Mouse (Mus musculus): ENCODE results near the gene Hmg20b.

DNA sequence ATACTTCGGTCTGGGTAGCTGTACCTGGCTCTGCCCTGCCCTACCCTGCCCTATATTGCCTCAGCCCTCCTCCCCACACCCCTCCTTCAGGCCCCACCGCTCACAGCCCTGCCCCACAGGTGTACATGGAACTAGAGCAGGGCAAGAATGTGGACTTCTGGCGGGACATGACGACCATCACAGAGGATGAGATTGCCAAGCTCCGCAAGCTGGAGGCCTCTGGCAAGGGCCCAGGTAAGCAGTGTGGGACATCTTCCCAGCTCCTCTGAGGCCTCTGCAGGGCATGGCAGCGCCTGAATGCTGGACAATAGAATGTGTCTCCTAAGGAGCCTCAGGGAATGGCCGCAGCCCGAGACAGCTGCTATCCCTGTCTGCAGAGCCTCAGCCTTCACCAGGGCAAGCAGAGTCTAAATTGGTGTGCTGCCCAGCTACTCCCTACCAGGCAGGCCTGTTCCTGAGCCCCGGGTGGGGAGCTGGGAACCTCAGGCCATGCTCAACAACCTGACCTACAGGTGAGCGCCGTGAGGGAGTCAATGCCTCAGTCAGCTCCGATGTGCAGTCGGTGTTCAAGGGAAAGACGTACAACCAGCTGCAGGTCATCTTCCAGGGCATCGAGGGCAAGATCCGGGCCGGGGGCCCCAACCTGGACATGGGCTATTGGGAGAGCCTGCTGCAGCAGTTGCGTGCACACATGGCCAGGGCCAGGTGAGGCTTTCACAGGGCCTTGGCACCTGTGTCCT lies 26.3 kb downstream of the Hmg20b start:
- TF ChIP-seq POLR2A (IDR thresholded peaks at IDR 0.05; ENCODE audit: borderline replicate concordance, extremely low read depth, insufficient read depth, insufficient read length, poor library complexity, severe bottlenecking) (no peak), CTCF (IDR thresholded peaks at IDR 0.05; ENCODE audit: borderline replicate concordance, extremely low read depth, insufficient read depth, insufficient read length) (no peak)

Measured in brain, embryonic 14.5 days (tissue).